Mouse (Mus musculus) heart, embryonic 10.5 days (tissue): ENCODE measurements at regions not wholly inside any gene's neighbourhood (a gene's known extent, or its start where the extent isn't known, plus 50 kb on each side); places are given as distances from the start of the nearest gene placed in this dataset.

Experiments
- DNase-seq: peaks from one replicate; pipeline ENCODE4 v3.0.0-alpha.2; 2017; ENCODE audit warnings: low spot score
- H3K27ac ChIP-seq: fragments of 300-500 bp; sonication (generic); 2 replicates; pipeline ENCODE4 v1.5.1; 2016; ENCODE audit warnings: mild to moderate bottlenecking
- H3K27me3 ChIP-seq: fragments of 300-500 bp; sonication (generic); 2 replicates; pipeline ENCODE4 v1.6.1; 2016; ENCODE audit warnings: mild to moderate bottlenecking; ENCODE audit not compliant: poor library complexity, insufficient read depth, severe bottlenecking
- H3K36me3 ChIP-seq: fragments of 300-500 bp; sonication (generic); 2 replicates; pipeline ENCODE4 v1.6.1; 2016; ENCODE audit warnings: mild to moderate bottlenecking, moderate library complexity
- H3K4me1 ChIP-seq: fragments of 300-500 bp; sonication (generic); 2 replicates; pipeline ENCODE4 v1.6.1; 2016; ENCODE audit warnings: mild to moderate bottlenecking
- H3K4me3 ChIP-seq: fragments of 300-500 bp; sonication (generic); 2 replicates; pipeline ENCODE4 v1.5.1; 2016; ENCODE audit warnings: mild to moderate bottlenecking, moderate library complexity
- H3K9me3 ChIP-seq: fragments of 300-500 bp; sonication (generic); 2 replicates; pipeline ENCODE4 v1.6.1; 2016; ENCODE audit warnings: mild to moderate bottlenecking, moderate library complexity
- WGBS: fragments of 180-500 bp; shearing (Covaris S2); methylation state at CpG from one replicate; pipeline ENCODE4 v1.1.7; 2016; 5-methylcytosine and 5-hydroxymethylcytosine counted together

DNA sequence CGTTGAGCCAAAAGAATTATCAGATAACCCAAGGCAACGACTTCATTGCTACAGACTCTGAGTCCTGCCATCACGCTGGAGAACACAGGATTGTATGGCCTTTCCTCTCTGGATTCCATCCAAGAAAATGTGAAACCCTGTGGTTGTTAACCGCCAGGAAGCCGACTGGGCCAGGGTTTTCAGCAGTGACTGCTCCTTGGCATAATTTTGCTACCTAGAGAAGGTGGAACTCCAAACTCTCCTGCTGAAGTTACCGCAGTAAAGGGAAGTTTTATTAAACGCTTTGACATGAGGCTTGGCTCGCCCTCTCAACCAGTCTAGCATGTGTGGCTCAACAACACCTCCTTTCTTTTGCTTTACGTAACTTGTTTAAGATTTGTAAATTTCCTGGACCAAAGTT, 116.9 kb downstream of the Wif1 start:
- 82% methylated on average over 9 of the region's 9 CpGs for WGBS
- DNase-seq: peak; percentile 25
- Histone ChIP-seq H3K9me3 (no peaks in the 10 kb centered on the region), H3K4me1 (peaks cover 6% of the 10 kb centered on the region; the same call in 1 of the 2 replicates), H3K27ac (no peak overlapping the region), H3K4me3 (no peak overlapping the region), H3K36me3 (no peaks in the 10 kb centered on the region), H3K27me3 (no peaks in the 10 kb centered on the region)

DNA sequence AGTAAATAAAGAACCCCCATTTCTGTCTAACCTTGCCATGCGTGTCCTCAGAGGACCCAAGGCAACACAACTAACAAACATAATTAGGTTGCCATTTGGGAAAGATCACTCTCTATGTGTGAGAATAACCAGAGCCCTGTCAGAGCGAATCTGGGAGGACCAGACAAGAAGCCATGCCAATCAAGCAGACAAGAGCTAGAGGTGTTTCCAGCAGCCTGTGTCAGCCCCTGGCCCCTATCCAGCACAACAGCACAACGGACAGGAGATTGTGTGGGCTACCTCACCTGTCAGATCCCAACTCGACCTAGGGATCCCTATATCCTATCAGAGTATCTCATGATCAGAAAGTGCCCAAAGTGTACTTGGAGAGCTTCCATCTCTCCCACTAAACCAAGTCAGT, 119.9 kb downstream of the Wif1 start:
- no peaks in the 10 kb centered on the region for H3K36me3 ChIP-seq
- H3K27ac ChIP-seq: no peak overlapping the region
- DNase-seq: peak; percentile 71
- 34% methylated on average over 4 of the region's 4 CpGs for WGBS
- no peaks in the 10 kb centered on the region for H3K9me3 ChIP-seq
- H3K27me3 ChIP-seq: no peaks in the 10 kb centered on the region
- H3K4me3 ChIP-seq: no peak overlapping the region
- H3K4me1 ChIP-seq: peaks cover 6% of the 10 kb centered on the region; the same call in 1 of the 2 replicates

DNA sequence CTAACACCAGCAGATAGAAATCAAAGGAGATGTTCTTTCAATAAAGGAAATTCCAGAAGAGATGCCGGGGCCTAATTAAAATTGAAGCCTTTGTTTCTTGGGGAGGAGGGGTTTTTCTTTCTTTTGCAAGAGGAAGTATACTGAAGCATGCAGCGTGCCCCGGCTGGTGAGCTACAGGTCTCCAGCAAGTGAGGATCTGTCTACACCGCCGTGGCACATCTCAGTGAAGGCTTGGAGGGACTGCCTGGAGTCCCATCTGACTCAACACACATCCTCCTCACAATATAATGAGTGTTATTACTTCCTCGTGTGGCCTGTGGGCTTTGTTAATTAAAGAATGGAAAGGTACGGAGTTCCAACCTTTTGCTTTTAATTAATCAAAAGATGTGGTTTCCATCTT, 126.7 kb downstream of the Wif1 start:
- Histone ChIP-seq H3K27ac (no peak overlapping the region), H3K4me1 (peaks cover 5% of the 10 kb centered on the region; the same call in 1 of the 2 replicates), H3K36me3 (no peaks in the 10 kb centered on the region), H3K27me3 (no peaks in the 10 kb centered on the region), H3K4me3 (no peak overlapping the region), H3K9me3 (no peaks in the 10 kb centered on the region; the same call in 1 of the 2 replicates)
- WGBS: 81% methylated on average over 7 of the region's 7 CpGs
- DNase-seq: no peak

DNA sequence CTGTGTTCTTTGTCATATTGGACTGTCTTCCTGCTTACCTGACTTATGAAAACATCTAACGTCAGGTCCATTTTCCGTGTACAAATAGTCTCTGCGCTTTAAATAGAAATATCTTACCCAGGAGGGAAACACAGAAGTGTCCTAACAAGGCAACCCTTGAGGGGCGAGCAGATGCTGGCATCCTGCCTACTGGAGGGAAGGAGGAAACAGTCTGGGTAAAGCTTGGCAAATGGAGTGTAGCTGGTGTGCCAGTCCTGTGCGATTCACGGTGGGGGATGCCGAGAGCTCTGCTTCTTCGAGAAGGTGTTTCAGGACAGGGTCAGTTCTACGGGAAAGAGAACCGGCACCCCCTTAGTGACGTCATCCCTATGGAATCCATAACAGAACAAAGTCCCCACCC, 127.4 kb downstream of the Wif1 start:
- no peaks in the 10 kb centered on the region for H3K27me3 ChIP-seq
- H3K4me1 ChIP-seq: peaks cover 5% of the 10 kb centered on the region; the same call in 1 of the 2 replicates
- no peak overlapping the region for H3K27ac ChIP-seq
- H3K36me3 ChIP-seq: no peaks in the 10 kb centered on the region
- H3K4me3 ChIP-seq: no peak overlapping the region
- WGBS: 75% methylated on average over 11 of the region's 11 CpGs
- no peaks in the 10 kb centered on the region; the same call in 1 of the 2 replicates for H3K9me3 ChIP-seq
- no peak for DNase-seq

DNA sequence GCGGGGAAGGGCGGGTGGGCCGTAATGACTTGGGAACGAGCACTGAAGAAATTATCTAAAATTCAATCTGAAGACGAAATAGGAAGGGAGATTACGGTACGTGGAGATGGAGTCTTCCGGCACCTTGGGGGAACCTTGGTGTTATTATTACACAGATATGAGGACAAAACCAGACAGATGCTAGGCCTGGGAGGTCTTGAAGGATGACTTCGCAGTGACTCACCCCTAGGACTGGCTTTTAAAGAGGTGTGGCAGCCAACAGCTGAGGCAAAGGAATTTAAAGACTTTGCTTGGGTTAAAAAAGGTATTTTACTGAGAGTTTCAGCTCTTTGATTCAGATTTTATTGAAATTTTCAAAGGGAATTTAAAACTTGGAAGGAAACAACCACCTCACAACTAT, 140.3 kb downstream of the Wif1 start:
- no peaks in the 10 kb centered on the region for H3K36me3 ChIP-seq
- H3K4me3 ChIP-seq: no peak overlapping the region
- no peak overlapping the region for H3K27ac ChIP-seq
- no peaks in the 10 kb centered on the region for H3K27me3 ChIP-seq
- H3K9me3 ChIP-seq: 0 out of 2 replicates have a peak, but pooled peaks cover 2% of the 10 kb centered on the region
- 0 out of 2 replicates have a peak, but pooled peaks cover 4% of the 10 kb centered on the region for H3K4me1 ChIP-seq
- WGBS: 86% methylated on average over 9 of the region's 9 CpGs
- DNase-seq: no peak

DNA sequence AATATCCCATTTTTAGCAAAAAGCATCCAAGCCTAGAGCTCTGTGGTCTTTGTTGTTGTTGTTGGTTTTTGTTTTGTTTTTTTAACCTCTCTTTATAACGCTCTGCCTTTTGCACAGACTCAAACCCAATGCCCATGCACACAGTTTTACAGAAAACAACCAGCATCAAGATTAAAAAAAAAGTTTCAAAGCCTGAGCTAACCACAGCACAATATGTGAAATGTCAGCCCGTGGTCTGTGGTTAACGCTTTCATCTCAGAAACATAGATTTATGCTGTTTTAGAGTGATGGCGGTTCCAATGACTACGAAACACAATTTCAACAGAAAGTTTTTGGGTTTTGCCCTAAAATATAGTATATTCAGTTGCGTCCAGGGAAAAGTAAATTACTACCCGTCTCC, 155.4 kb downstream of the Wif1 start:
- Histone ChIP-seq H3K27ac (no peak overlapping the region), H3K4me3 (no peak overlapping the region), H3K27me3 (no peaks in the 10 kb centered on the region), H3K4me1 (no peaks in the 10 kb centered on the region), H3K36me3 (no peaks in the 10 kb centered on the region), H3K9me3 (no peaks in the 10 kb centered on the region)
- no peak for DNase-seq
- 90% methylated on average over 7 of the region's 7 CpGs for WGBS

DNA sequence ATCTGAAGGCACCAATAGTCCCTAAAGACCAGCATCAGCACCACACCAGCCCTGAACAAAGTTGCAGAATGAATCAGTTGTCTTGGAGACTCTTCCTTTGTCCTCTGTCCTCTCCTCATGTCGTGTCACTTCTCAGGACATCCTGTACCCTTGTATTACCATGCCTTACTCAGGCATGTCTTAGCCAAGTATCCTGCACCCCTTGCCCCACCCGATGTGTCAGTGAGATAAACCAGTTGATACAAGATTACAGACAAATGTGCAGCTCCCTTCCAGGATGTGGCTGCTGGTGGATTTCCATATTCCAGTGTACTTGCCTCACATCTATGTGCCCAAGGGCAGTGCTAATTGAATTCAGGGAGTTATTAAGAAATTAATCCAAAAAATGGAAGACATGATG, 151.8 kb downstream of the Tbc1d30 start:
- 53% methylated on average over 2 of the region's 2 CpGs for WGBS
- no peak overlapping the region for H3K4me3 ChIP-seq

DNA sequence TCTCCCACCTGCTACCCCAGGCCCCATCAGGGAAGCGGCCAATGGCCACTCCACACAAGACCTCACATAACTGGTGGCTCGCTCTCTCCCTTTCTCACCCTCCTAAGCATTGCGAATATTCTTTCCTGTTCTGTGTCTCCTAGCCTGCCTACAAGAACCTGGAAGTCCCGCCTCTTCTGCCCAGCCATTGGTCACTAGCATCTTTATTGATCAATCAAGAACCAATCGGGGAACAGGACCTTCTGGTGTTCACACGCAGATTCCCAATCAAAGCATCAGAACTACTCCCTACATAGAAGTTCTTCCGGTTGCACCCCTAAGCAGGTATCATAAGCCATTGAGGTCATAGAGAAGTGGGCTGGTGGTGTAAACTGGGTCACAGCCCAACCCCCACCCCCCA, 148.5 kb downstream of the Tbc1d30 start:
- 86% methylated on average over 7 of the region's 7 CpGs for WGBS
- H3K9me3 ChIP-seq: no peaks in the 10 kb centered on the region
- DNase-seq: no peak

More for the DNA sequence above, 151.8 kb downstream of the Tbc1d30 start:
- Histone ChIP-seq H3K9me3 (no peaks in the 10 kb centered on the region), H3K27ac (no peak overlapping the region), H3K27me3 (no peaks in the 10 kb centered on the region), H3K36me3 (no peaks in the 10 kb centered on the region), H3K4me1 (no peaks in the 10 kb centered on the region; the same call in 1 of the 2 replicates)
- DNase-seq: no peak

DNA sequence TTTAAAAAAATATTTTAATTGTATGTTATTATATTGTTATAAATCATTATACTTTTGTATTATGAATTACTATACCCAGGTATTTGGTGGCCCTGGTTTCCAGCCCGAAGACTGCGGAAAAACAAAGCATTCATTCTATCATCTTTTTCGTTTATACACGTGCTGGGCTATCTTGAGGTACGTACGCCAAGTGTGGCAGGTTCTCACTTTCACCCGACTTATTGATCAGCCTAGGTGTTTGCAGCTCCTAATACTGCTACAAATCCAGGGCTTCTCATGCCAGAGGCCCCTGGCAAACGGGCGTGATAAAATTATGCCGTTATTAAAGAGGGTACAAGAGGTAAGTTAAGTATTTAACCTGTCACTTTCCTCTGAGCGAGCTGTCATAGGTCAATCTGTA, 145.5 kb downstream of the Tbc1d30 start:
- H3K27ac ChIP-seq: no peak overlapping the region

More for the DNA sequence above, 148.5 kb downstream of the Tbc1d30 start:
- H3K36me3 ChIP-seq: no peaks in the 10 kb centered on the region
- H3K4me3 ChIP-seq: no peak overlapping the region
- H3K27me3 ChIP-seq: no peaks in the 10 kb centered on the region
- H3K27ac ChIP-seq: no peak overlapping the region
- peaks cover 7% of the 10 kb centered on the region; the same call in 1 of the 2 replicates for H3K4me1 ChIP-seq

DNA sequence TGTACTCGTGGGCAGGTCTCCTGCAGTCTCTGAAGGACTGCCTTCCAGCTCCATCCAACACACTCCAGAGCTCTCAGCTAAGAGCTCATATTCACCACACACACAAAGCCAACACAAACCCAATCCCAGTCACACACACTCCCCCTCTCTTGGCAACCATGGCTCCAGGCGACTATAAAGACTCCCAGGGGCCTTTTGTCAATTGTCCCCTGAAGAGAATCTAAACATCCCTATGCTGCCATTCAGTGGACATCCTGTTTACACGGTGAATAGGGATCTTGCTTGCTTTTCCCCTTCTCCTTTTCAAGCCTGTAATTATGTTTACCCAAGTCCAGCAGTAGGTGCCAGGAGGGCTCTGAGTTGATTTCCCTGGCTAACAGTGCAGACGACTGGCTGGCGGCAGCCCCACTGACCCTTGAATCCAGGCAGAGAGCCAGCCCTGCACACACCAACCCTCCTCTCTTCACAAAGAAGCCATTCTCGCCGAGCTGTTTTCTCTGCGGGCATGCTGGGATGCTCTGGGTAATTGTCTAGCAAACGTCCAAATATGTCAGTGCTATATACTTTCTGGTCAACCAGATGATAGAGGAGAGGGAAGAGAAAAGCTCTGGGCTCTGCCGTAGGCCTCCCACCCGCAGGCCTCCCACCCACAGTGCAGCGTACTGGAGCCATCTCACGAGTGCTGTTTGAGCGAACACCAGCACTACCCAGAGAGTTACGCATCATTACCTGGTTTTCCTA, 144.9 kb downstream of the Tbc1d30 start:
- H3K4me1 ChIP-seq: peaks cover 7% of the 10 kb centered on the region; the same call in 1 of the 2 replicates
- 49% methylated on average over 15 of the region's 15 CpGs for WGBS
- no peak for DNase-seq
- no peaks in the 10 kb centered on the region for H3K27me3 ChIP-seq
- no peaks in the 10 kb centered on the region for H3K9me3 ChIP-seq
- no peak overlapping the region for H3K4me3 ChIP-seq
- no peak overlapping the region for H3K27ac ChIP-seq
- H3K36me3 ChIP-seq: no peaks in the 10 kb centered on the region

More for the DNA sequence above, 145.5 kb downstream of the Tbc1d30 start:
- 88% methylated on average over 11 of the region's 11 CpGs for WGBS
- H3K4me3 ChIP-seq: no peak overlapping the region
- no peak for DNase-seq
- H3K36me3 ChIP-seq: no peaks in the 10 kb centered on the region
- peaks cover 7% of the 10 kb centered on the region; the same call in 1 of the 2 replicates for H3K4me1 ChIP-seq
- H3K27me3 ChIP-seq: no peaks in the 10 kb centered on the region
- no peaks in the 10 kb centered on the region for H3K9me3 ChIP-seq

DNA sequence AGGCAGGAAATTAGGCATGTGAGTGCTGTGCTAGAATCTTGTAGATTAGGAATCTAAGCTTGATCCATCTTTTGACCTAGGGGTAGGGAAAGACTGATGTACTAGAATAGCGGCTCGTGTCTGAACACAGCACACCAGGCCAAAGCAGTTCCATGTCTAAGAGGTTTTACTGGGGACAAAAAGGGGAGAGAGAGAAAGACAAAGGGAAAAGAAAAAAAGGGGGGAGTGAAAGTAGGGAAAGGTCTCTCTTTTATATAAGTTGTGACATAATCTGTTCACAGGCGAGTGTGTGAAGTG, 144.4 kb downstream of the Tbc1d30 start:
- no peak overlapping the region for H3K27ac ChIP-seq
- no peaks in the 10 kb centered on the region for H3K27me3 ChIP-seq
- H3K36me3 ChIP-seq: no peaks in the 10 kb centered on the region
- peaks cover 7% of the 10 kb centered on the region; the same call in 1 of the 2 replicates for H3K4me1 ChIP-seq
- DNase-seq: no peak
- 87% methylated on average over 3 of the region's 3 CpGs for WGBS
- H3K4me3 ChIP-seq: no peak overlapping the region
- no peaks in the 10 kb centered on the region for H3K9me3 ChIP-seq
